Mouse (Mus musculus) neural tube, embryonic 13.5 days (tissue): ENCODE data around the gene Fstl4. TPM values are rescaled to one million over a fixed set of nuclear protein-coding genes. Genes with fewer than 3 reads are reported as not detected.

Experiments
- ATAC-seq: fragments of 200-750 bp; cut with Nextera tagmentation; 2 replicates; pipeline ENCODE4 v1.8.0; 2017; ENCODE audit warnings: low read depth, mild to moderate bottlenecking, moderate TSS enrichment, moderate library complexity
- H3K27ac ChIP-seq: fragments of 300-500 bp; sonication (generic); replicated peaks from 2 replicates; pipeline ENCODE4 v1.5.1; 2015; ENCODE audit warnings: moderate library complexity, mild to moderate bottlenecking, inconsistent platforms
- H3K27me3 ChIP-seq: fragments of 300-500 bp; sonication (generic); 2 replicates; pipeline ENCODE4 v1.6.1; 2015; ENCODE audit warnings: mild to moderate bottlenecking, inconsistent platforms
- H3K36me3 ChIP-seq: fragments of 300-500 bp; sonication (generic); 2 replicates; pipeline ENCODE4 v1.6.1; 2015; ENCODE audit warnings: mild to moderate bottlenecking, inconsistent platforms
- H3K4me1 ChIP-seq: fragments of 300-500 bp; sonication (generic); replicated peaks from 2 replicates; pipeline ENCODE4 v1.6.1; 2015; ENCODE audit warnings: inconsistent platforms
- H3K4me2 ChIP-seq: fragments of 300-500 bp; sonication (generic); 2 replicates; pipeline ENCODE4 v1.6.1; 2015; ENCODE audit warnings: inconsistent platforms, mild to moderate bottlenecking, moderate library complexity
- H3K4me3 ChIP-seq: fragments of 300-500 bp; sonication (generic); 2 replicates; pipeline ENCODE4 v1.5.1; 2015; ENCODE audit warnings: mild to moderate bottlenecking, inconsistent platforms
- H3K9ac ChIP-seq: fragments of 300-500 bp; sonication (generic); 2 replicates; pipeline ENCODE4 v1.6.1; 2015; ENCODE audit warnings: moderate library complexity, mild to moderate bottlenecking, inconsistent platforms
- H3K9me3 ChIP-seq: fragments of 300-500 bp; sonication (generic); 2 replicates; pipeline ENCODE4 v1.6.1; 2016; ENCODE audit warnings: inconsistent platforms
- WGBS: fragments of 180-500 bp; shearing (Covaris S2); methylation state at CpG from one replicate; pipeline ENCODE4 v1.1.7; 2015; 5-methylcytosine and 5-hydroxymethylcytosine counted together
- polyA plus RNA-seq: library from polyadenylated mRNA; unstranded; fragments of >200 nt; fragmentation: Nextera tagmentation; extraction: Ambion mirVana; gene quantifications from 2 replicates; pipeline ENCODE4 v1.2.1, GENCODE M21; 2015

The Fstl4 gene
- polyA plus RNA-seq, 1 experiment from 2014 or later: 11.6 TPM

- no peak overlapping the region for H3K4me2 ChIP-seq
- no peak overlapping the region for H3K4me3 ChIP-seq
- H3K4me1 ChIP-seq: no peaks in the 10 kb centered on the region
- H3K27ac ChIP-seq: no peak overlapping the region
- H3K36me3 ChIP-seq: no peaks in the 10 kb centered on the region
- ATAC-seq: no peak
- WGBS: 72% methylated on average over 9 of the region's 9 CpGs
- H3K9me3 ChIP-seq: no peaks in the 10 kb centered on the region
- no peaks in the 10 kb centered on the region for H3K27me3 ChIP-seq
- H3K9ac ChIP-seq: no peak overlapping the region
Measured at GRCm38 (mm10) chr11:52744593-52745450, 19.6 kb upstream of the Fstl4 start.

DNA sequence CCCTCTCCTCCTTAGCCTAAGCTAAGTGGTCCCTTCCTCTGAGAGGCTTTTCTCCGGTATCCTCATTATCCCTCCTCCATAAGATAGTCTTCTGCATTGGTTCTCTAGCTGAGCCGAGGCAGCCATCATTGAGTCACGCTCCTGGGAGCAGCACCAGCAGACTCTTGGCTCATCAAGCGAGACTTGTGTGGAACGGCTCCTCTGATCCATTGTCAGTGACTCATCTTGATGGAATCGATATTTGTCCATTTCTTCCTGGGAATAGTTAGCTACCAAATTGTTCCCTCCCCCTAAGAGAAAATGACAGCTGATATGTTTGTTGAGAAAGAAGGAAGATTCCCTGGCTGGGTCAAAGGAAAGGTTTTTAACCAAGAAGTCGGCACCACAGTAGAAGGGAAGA lies 17.2 kb upstream of the Fstl4 start:
- no peak for ATAC-seq
- H3K4me2 ChIP-seq: no peak overlapping the region
- H3K4me3 ChIP-seq: no peak overlapping the region
- no peaks in the 10 kb centered on the region for H3K9me3 ChIP-seq
- no peaks in the 10 kb centered on the region for H3K4me1 ChIP-seq
- H3K9ac ChIP-seq: no peak overlapping the region
- 77% methylated on average over 7 of the region's 7 CpGs for WGBS
- H3K36me3 ChIP-seq: no peaks in the 10 kb centered on the region
- no peak overlapping the region for H3K27ac ChIP-seq
- no peaks in the 10 kb centered on the region for H3K27me3 ChIP-seq

DNA sequence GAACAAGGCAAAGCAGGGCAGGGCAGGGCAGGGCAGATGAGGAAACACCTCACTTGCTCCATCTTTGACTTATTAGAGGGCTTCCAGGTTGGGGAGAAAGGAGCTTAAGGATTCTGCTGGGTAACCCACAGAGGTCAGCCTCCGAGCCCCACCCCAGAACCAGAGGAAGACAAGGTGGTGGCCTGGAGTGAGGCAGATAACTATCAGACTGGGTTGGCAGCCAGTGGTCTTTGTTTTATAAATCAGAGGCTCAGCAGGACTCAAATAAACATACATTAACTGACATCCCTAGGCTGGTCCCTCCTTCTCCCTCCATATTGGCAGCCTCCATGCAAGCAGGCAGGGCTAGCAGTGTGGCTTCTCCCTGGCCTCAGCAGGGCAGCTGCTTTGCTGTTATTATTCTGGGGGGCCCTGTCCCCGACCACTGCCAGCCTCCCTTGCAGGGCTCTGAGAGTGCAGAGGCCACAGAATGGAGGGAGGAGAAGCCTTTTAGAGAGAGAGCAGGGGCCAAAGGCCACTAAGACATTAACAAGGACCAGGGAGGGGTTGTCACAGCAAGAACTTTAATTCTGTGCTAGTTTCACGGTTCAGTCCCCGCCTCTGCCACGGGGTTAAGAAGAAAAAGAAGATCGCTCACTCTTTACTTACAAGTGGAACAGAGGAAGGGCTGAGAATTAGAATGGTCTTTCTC lies 16.5 kb upstream of the Fstl4 start:
- no peak for ATAC-seq
- no peak overlapping the region for H3K27ac ChIP-seq
- no peaks in the 10 kb centered on the region for H3K9me3 ChIP-seq
- H3K27me3 ChIP-seq: no peaks in the 10 kb centered on the region
- H3K36me3 ChIP-seq: no peaks in the 10 kb centered on the region
- H3K4me3 ChIP-seq: no peak overlapping the region
- WGBS: 11% methylated on average over 6 of the region's 6 CpGs
- H3K4me1 ChIP-seq: 0 out of 2 replicates have a peak, but pooled peaks cover 4% of the 10 kb centered on the region
- H3K4me2 ChIP-seq: no peak overlapping the region
- no peak overlapping the region for H3K9ac ChIP-seq

DNA sequence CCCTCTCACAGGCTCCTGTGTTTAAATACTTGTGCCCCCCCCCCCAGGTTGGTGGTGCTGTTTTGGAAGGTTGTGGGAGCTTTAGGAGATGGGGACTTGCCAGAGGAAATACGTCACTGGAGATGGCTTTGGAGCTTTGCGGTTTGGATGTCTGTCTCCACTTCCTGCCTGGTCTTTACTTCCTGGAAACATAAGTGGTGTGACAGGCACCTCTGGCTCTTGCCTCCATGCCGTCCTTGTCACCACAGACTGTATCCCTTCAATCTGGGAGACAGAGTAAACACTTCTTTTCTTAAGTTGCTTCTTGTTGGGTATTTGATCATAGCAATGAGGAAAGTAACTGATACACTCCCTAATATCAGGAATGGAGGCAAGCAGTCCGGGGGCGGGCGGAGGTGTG lies 14.4 kb upstream of the Fstl4 start:
- no peak overlapping the region for H3K4me2 ChIP-seq
- H3K27me3 ChIP-seq: no peaks in the 10 kb centered on the region
- no peak overlapping the region for H3K27ac ChIP-seq
- ATAC-seq: no peak
- no peak overlapping the region for H3K9ac ChIP-seq
- H3K9me3 ChIP-seq: no peaks in the 10 kb centered on the region
- no peaks in the 10 kb centered on the region for H3K36me3 ChIP-seq
- H3K4me1 ChIP-seq: 0 out of 2 replicates have a peak, but pooled peaks cover 8% of the 10 kb centered on the region
- WGBS: 91% methylated on average over 6 of the region's 6 CpGs
- H3K4me3 ChIP-seq: no peak overlapping the region

DNA sequence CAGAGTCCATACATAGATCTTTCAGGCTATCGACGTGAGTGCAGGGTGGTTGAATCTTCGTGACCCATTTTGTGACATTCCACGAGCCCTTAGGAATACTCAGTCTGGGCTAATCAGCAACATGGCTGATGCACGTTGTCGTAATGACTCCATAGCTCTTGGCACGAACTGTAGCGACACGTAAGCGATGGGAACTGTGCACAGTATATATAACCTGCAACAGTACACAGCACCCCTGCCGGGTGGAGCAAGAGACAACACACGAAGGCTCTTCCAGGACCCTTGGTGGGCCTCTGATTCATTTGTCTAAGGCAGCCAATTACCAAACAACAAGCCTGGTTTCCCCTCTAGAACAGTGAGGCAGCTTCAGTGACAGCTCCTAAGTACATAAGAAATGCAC lies 11.9 kb upstream of the Fstl4 start:
- WGBS: 82% methylated on average over 12 of the region's 12 CpGs

DNA sequence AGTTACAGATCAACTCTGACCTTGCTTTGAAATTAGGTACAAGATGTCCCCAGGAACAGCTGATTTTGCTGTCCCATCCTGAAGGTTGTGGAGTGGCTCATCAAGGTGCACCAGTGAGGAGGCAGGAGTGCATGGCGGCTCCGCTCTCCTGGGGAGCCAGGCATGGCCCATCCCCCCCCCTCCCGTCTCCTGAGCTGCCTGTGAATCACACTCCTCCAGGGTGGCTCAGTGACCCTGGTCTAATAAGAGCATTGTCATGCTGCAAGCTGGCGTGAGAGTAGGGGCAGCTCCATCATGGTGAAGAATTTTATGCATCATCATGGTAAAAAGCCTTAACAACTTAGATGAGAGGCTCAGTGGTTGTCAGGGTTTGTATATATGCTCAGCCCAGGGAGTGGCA lies 11.2 kb upstream of the Fstl4 start:
- no peak overlapping the region for H3K4me2 ChIP-seq
- no peaks in the 10 kb centered on the region for H3K27me3 ChIP-seq
- H3K4me3 ChIP-seq: no peak overlapping the region
- 27% methylated on average over 4 of the region's 4 CpGs for WGBS
- no peak for ATAC-seq
- no peaks in the 10 kb centered on the region for H3K36me3 ChIP-seq
- H3K4me1 ChIP-seq: 0 out of 2 replicates have a peak, but pooled peaks cover 8% of the 10 kb centered on the region
- H3K9me3 ChIP-seq: no peaks in the 10 kb centered on the region
- H3K27ac ChIP-seq: no peak overlapping the region
- no peak overlapping the region for H3K9ac ChIP-seq

More for the DNA sequence above, 11.9 kb upstream of the Fstl4 start:
- ATAC-seq: no peak
- Histone ChIP-seq H3K27ac (no peak overlapping the region), H3K4me3 (no peak overlapping the region), H3K9me3 (no peaks in the 10 kb centered on the region), H3K27me3 (no peaks in the 10 kb centered on the region), H3K9ac (no peak overlapping the region), H3K4me2 (no peak overlapping the region), H3K36me3 (no peaks in the 10 kb centered on the region), H3K4me1 (0 out of 2 replicates have a peak, but pooled peaks cover 8% of the 10 kb centered on the region)

DNA sequence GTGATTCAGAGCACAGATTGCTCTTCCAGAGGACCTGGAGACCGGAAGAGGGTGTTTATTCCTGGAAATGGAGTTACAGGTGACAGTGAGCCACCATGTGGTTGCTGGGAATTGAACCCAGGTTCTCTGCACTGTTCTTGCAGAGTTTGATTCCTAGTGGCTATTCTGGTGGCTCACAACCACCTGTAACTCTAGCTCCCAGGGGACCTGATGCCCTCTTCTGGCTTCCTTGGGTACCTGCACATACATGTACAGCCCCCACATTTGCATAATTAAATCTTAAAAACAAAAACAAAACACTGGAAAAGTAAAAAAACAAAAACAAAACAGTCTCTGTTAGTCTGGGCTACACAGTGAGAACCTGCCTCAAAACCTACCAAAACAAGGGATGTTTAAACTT lies 2.6 kb upstream of the Fstl4 start:
- H3K4me2 ChIP-seq: no peak overlapping the region
- no peak for ATAC-seq
- H3K9ac ChIP-seq: no peak overlapping the region
- no peaks in the 10 kb centered on the region for H3K36me3 ChIP-seq
- 92% methylated on average over 1 of the region's 1 CpGs for WGBS
- H3K27ac ChIP-seq: no peak overlapping the region
- H3K9me3 ChIP-seq: no peaks in the 10 kb centered on the region
- H3K4me1 ChIP-seq: peaks cover 27% of the 10 kb centered on the region
- no peak overlapping the region for H3K4me3 ChIP-seq
- H3K27me3 ChIP-seq: peaks cover 46% of the 10 kb centered on the region

DNA sequence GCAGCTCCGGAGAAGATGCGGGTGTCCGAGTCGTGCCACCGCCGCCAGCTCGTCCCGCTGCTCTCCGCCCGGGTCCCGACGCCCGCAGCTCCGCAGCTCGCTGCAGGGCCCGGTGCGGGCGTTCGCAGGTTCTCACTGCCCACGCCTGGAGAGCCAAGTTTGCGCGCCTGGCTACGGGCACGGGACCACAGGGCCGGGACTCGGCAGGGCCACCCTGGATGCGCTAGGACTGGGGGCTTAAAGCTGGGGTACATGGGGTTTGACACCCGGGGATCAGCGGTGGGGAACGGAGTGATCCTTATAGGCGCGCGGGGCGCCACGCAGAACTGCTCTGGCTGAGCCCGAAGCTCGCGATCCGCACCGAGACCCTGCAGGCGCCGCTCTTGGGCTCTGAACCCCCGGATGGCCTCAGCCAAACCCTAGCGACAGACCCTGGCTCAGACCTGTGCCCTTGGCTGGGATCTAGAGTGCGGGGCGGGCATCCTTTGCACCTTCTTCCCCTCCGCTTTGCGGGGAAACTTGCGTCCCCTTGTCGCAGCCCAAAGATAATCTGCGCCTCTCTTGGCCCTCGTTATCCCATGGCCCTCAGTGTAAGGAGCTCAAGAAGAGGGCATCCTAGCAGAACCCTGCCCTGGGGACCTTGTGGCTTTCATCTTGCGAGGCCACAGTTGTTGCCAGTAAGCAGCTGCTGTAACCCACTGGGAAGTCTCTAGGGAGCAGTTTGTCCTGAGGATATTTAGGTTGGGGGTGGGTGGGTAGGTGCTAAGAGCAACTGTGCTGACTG lies 652 bp downstream of the Fstl4 start:
- WGBS: under 1% methylated on average over 53 of the region's 53 CpGs

GRCm38 (mm10) chr11:52765678-52766254 lies 1.3 kb downstream of the Fstl4 start:
- Histone ChIP-seq H3K36me3 (no peaks in the 10 kb centered on the region), H3K27me3 (peaks cover 59% of the 10 kb centered on the region), H3K4me1 (peaks cover 27% of the 10 kb centered on the region), H3K27ac (no peak overlapping the region), H3K4me2 (peak overlapping the region; percentile 98), H3K9ac (peak overlapping the region; percentile 75), H3K4me3 (peak overlapping the region; percentile 60), H3K9me3 (no peaks in the 10 kb centered on the region)
- peak; percentile 34; the same call in 1 of the 2 replicates for ATAC-seq
- 5% methylated on average over 21 of the region's 21 CpGs for WGBS

More for the DNA sequence above, 652 bp downstream of the Fstl4 start:
- Histone ChIP-seq H3K4me1 (peaks cover 27% of the 10 kb centered on the region), H3K4me2 (peak overlapping the region; percentile 98), H3K9ac (peak overlapping the region; percentile 75), H3K27me3 (peaks cover 59% of the 10 kb centered on the region), H3K9me3 (no peaks in the 10 kb centered on the region), H3K4me3 (peak overlapping the region; percentile 60), H3K36me3 (no peaks in the 10 kb centered on the region), H3K27ac (no peak overlapping the region)
- peak; percentile 71 for ATAC-seq

DNA sequence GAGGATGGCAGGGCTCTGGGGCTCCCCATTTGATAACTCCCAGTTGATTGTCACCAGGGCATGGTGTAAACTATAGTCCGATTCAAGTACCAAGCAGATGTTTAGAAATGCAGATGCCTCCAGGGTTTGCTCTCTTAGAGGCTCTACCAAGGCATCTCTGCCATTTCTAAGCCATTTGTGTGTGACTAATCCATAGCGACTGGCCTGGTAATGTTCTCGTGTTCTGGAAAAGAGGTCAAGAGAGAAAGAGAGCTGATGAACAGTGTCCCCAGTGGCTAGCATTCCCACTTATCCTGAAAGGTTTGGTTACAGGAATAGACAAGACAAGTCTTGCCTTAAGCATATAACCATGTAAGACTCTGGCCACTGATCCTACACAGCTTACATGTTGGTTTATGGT lies 3.5 kb downstream of the Fstl4 start:
- Histone ChIP-seq H3K27ac (no peak overlapping the region), H3K9me3 (no peaks in the 10 kb centered on the region), H3K36me3 (no peaks in the 10 kb centered on the region), H3K4me1 (peaks cover 27% of the 10 kb centered on the region), H3K4me2 (no peak overlapping the region), H3K27me3 (peaks cover 51% of the 10 kb centered on the region), H3K9ac (no peak overlapping the region), H3K4me3 (no peak overlapping the region)
- WGBS: 72% methylated on average over 3 of the region's 3 CpGs
- ATAC-seq: no peak

- ATAC-seq: no peak
- Histone ChIP-seq H3K27ac (no peak overlapping the region), H3K4me3 (no peak overlapping the region), H3K4me1 (0 out of 2 replicates have a peak, but pooled peaks cover 8% of the 10 kb centered on the region), H3K4me2 (no peak overlapping the region), H3K9me3 (no peaks in the 10 kb centered on the region), H3K36me3 (no peaks in the 10 kb centered on the region), H3K9ac (no peak overlapping the region), H3K27me3 (no peaks in the 10 kb centered on the region; the same call in 1 of the 2 replicates)
- 81% methylated on average over 3 of the region's 3 CpGs for WGBS
Measured at GRCm38 (mm10) chr11:52773073-52773472, 8.6 kb downstream of the Fstl4 start.
